Mouse (Mus musculus): ENCODE results near the gene Pigh. TPM values are rescaled to one million over a fixed set of nuclear protein-coding genes. Genes with fewer than 3 reads are reported as not detected.

Gene Pigh
- polyA plus RNA-seq, 1 experiment: 6.8 TPM

DNA sequence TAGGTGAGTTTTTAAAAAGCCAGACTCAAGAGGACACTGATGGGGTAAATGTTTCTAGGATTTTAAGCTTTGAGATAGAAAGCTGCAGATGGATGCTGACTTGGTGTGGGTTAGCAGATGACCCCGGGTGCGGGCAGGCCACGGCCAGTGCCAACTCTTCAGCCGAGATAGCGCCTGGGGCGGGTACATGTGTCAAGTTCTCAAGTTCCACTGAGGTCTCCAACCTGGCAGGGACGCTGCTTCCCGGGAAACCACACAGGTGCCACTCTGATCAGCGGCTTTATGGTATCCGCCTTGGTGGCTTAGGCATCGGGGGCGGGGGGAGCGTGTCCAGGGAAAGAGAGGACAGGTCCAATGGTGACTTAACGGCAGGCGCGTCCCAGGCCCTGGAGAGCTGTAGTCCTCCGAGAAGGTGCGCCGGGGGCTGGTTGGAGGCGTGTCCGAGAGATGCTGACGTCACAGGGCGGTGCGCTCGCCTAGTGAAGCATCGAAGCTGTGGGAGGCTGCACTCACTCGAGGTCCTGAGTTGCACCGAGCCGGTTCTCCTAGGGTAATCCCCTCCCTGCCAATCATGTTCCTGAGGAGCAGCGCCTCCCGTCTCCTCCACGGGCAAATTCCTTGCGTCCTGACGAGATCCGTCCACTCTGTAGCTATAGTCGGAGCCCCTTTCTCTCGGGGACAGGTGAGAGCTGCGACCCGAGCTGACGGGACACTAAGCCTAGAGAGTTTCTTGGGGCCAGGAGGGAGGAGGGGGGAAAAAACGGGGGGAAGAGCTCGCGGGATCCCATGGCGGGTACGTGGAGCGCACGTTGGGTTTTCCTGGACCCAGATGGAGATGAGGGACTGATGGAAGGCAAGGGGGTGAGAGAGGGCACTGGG, 41.1 kb upstream of the Pigh start, which contains the start of gene Arg2:
Arg2 (plus strand) TSS at position 479 of the 879 bp plus-strand sequence.
- Histone ChIP-seq H3K27me3 (ENCODE audit: control insufficient read depth, insufficient read depth, low read length) (no peaks in the 10 kb centered on the region), H3K36me3 (ENCODE audit: control insufficient read depth, insufficient read depth, low read length) (no peaks in the 10 kb centered on the region), H3K4me1 (ENCODE audit: control insufficient read depth, insufficient read depth, low read length) (peaks cover 11% of the 10 kb centered on the region), H3K27ac (ENCODE audit: control insufficient read depth, insufficient read depth, low read depth, low read length) (no peak within 1 kb of the TSS), H3K4me3 (ENCODE audit: control insufficient read depth, low read depth, low read length) (peak within 1 kb of the TSS; percentile 61)
- no peak for TF ChIP-seq POLR2A (IDR thresholded peaks at IDR 0.05; ENCODE audit: control insufficient read depth, low read depth, low read length)
- no peak for TF ChIP-seq CTCF (IDR thresholded peaks at IDR 0.05; ENCODE audit: control insufficient read depth, insufficient read depth, insufficient replicate concordance, low read depth, low read length)

DNA sequence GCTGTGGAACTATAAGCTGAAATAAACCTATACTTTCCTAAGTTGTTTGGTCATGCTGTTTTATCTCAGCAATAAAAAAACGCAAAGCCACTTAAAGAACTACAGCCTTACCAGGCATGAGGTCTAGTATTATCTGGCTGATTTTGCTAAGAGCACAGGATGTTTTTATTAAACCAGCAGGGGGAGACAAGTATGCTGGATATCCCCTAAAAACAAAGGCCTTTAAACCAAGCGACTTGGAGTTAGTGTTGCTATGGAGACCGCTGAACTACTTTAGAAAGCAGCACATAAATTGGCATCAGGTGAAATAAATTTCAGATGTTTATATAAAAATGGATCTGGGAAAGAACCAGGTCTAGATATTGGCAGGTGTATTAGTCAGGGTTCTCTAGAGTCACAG, 33.4 kb upstream of the Pigh start:
- no peaks in the 10 kb centered on the region for H3K27me3 ChIP-seq (ENCODE audit: control insufficient read depth, insufficient read depth, low read length)
- no peak overlapping the region for H3K27ac ChIP-seq (ENCODE audit: control insufficient read depth, insufficient read depth, low read depth, low read length)
- H3K4me3 ChIP-seq (ENCODE audit: control insufficient read depth, low read depth, low read length): no peak overlapping the region
- no peak for TF ChIP-seq CTCF (IDR thresholded peaks at IDR 0.05; ENCODE audit: control insufficient read depth, insufficient read depth, insufficient replicate concordance, low read depth, low read length)
- no peak for TF ChIP-seq POLR2A (IDR thresholded peaks at IDR 0.05; ENCODE audit: control insufficient read depth, low read depth, low read length)
- H3K36me3 ChIP-seq (ENCODE audit: control insufficient read depth, insufficient read depth, low read length): no peaks in the 10 kb centered on the region
- no peaks in the 10 kb centered on the region for H3K4me1 ChIP-seq (ENCODE audit: control insufficient read depth, insufficient read depth, low read length)

GRCm38 (mm10) chr12:79118991-79119390, 29.5 kb upstream of the Pigh start:
- Histone ChIP-seq H3K36me3 (ENCODE audit: control insufficient read depth, insufficient read depth, low read length) (no peaks in the 10 kb centered on the region), H3K4me1 (ENCODE audit: control insufficient read depth, insufficient read depth, low read length) (no peaks in the 10 kb centered on the region), H3K27me3 (ENCODE audit: control insufficient read depth, insufficient read depth, low read length) (no peaks in the 10 kb centered on the region), H3K27ac (ENCODE audit: control insufficient read depth, insufficient read depth, low read depth, low read length) (no peak overlapping the region), H3K4me3 (ENCODE audit: control insufficient read depth, low read depth, low read length) (no peak overlapping the region)
- TF ChIP-seq CTCF (IDR thresholded peaks at IDR 0.05; ENCODE audit: control insufficient read depth, insufficient read depth, insufficient replicate concordance, low read depth, low read length) (no peak), POLR2A (IDR thresholded peaks at IDR 0.05; ENCODE audit: control insufficient read depth, low read depth, low read length) (no peak)

DNA sequence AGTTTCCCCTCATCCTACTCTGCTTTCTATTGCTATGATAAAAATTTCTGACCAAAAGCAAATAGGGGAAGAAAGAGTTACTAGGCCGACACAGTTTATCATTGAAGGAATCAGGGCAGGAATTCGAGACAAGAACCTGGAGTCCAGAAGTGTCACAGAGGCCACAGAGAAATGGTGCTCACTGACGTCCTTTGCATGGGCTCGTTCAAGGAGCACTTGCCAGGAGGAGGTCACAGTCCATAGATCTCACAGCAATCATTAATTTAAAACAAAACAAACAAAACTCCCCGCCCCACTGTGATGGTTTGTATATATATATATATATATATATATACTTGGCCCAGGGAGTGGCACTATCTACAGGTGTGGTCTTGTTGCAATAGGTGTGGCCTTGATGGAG, 15.9 kb upstream of the Pigh start:
- Histone ChIP-seq H3K4me1 (ENCODE audit: control insufficient read depth, insufficient read depth, low read length) (no peaks in the 10 kb centered on the region; the same call in 1 of the 2 replicates), H3K36me3 (ENCODE audit: control insufficient read depth, insufficient read depth, low read length) (no peaks in the 10 kb centered on the region), H3K27ac (ENCODE audit: control insufficient read depth, insufficient read depth, low read depth, low read length) (no peak overlapping the region), H3K4me3 (ENCODE audit: control insufficient read depth, low read depth, low read length) (no peak overlapping the region), H3K27me3 (ENCODE audit: control insufficient read depth, insufficient read depth, low read length) (no peaks in the 10 kb centered on the region)
- TF ChIP-seq POLR2A (IDR thresholded peaks at IDR 0.05; ENCODE audit: control insufficient read depth, low read depth, low read length): no peak
- no peak for TF ChIP-seq CTCF (IDR thresholded peaks at IDR 0.05; ENCODE audit: control insufficient read depth, insufficient read depth, insufficient replicate concordance, low read depth, low read length)

DNA sequence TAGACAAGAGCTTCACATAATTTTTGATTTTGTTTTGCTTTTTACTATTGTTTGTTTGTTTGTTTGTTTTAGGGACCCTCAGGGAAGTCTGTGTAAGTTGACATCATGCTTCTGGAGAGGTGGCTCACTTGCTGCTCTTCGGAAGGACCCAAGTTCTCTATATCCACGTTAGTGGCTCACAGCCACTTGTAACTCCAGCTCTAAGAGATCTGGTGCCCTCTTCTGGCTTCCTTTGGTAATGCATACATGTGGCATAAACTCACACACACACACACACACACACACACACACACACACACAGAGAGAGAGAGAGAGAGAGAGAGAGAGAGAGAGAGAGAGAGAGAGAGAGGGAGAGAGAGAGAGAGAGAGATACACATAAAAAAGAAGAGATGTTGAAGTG, 15.1 kb upstream of the Pigh start:
- Histone ChIP-seq H3K27me3 (ENCODE audit: control insufficient read depth, insufficient read depth, low read length) (no peaks in the 10 kb centered on the region), H3K27ac (ENCODE audit: control insufficient read depth, insufficient read depth, low read depth, low read length) (no peak overlapping the region), H3K4me3 (ENCODE audit: control insufficient read depth, low read depth, low read length) (no peak overlapping the region), H3K4me1 (ENCODE audit: control insufficient read depth, insufficient read depth, low read length) (no peaks in the 10 kb centered on the region; the same call in 1 of the 2 replicates), H3K36me3 (ENCODE audit: control insufficient read depth, insufficient read depth, low read length) (no peaks in the 10 kb centered on the region)
- TF ChIP-seq CTCF (IDR thresholded peaks at IDR 0.05; ENCODE audit: control insufficient read depth, insufficient read depth, insufficient replicate concordance, low read depth, low read length) (no peak), POLR2A (IDR thresholded peaks at IDR 0.05; ENCODE audit: control insufficient read depth, low read depth, low read length) (no peak)

DNA sequence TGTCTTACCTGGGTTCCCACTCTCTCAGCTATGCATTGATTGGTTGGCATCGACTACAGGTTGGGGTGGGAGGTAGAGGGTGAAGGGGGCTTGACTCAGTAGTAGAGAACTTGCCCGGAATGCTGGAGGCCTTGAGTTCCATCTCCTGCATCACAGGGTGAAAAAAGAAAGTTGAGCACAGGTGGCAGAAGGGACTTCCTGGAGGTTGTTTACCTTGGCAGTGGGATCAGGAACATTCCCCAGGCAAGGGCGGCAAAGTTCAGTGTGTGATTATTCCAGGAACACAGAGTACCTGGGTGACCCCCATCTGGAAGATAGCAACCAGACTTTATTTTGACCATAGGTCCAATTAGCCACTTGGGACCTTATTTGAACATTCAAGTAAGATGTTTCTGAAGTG, 14.3 kb upstream of the Pigh start:
- TF ChIP-seq CTCF (IDR thresholded peaks at IDR 0.05; ENCODE audit: control insufficient read depth, insufficient read depth, insufficient replicate concordance, low read depth, low read length) (no peak), POLR2A (IDR thresholded peaks at IDR 0.05; ENCODE audit: control insufficient read depth, low read depth, low read length) (no peak)

GRCm38 (mm10) chr12:79097106-79097752, 7.8 kb upstream of the Pigh start:
- Histone ChIP-seq H3K27me3 (ENCODE audit: control insufficient read depth, insufficient read depth, low read length) (no peaks in the 10 kb centered on the region), H3K27ac (ENCODE audit: control insufficient read depth, insufficient read depth, low read depth, low read length) (no peak overlapping the region), H3K4me3 (ENCODE audit: control insufficient read depth, low read depth, low read length) (no peak overlapping the region), H3K4me1 (ENCODE audit: control insufficient read depth, insufficient read depth, low read length) (no peaks in the 10 kb centered on the region), H3K36me3 (ENCODE audit: control insufficient read depth, insufficient read depth, low read length) (no peaks in the 10 kb centered on the region)
- TF ChIP-seq CTCF (IDR thresholded peaks at IDR 0.05; ENCODE audit: control insufficient read depth, insufficient read depth, insufficient replicate concordance, low read depth, low read length): no peak
- TF ChIP-seq POLR2A (IDR thresholded peaks at IDR 0.05; ENCODE audit: control insufficient read depth, low read depth, low read length): no peak

More for the DNA sequence above, 14.3 kb upstream of the Pigh start:
- H3K4me1 ChIP-seq (ENCODE audit: control insufficient read depth, insufficient read depth, low read length): no peaks in the 10 kb centered on the region; the same call in 1 of the 2 replicates
- no peaks in the 10 kb centered on the region for H3K36me3 ChIP-seq (ENCODE audit: control insufficient read depth, insufficient read depth, low read length)
- H3K4me3 ChIP-seq (ENCODE audit: control insufficient read depth, low read depth, low read length): no peak overlapping the region
- H3K27ac ChIP-seq (ENCODE audit: control insufficient read depth, insufficient read depth, low read depth, low read length): no peak overlapping the region
- no peaks in the 10 kb centered on the region for H3K27me3 ChIP-seq (ENCODE audit: control insufficient read depth, insufficient read depth, low read length)
